Mouse (Mus musculus): ENCODE measurements at regions not wholly inside any gene's neighbourhood (a gene's known extent, or its start where the extent isn't known, plus 50 kb on each side); places are given as distances from the start of the nearest gene placed in this dataset.

DNA sequence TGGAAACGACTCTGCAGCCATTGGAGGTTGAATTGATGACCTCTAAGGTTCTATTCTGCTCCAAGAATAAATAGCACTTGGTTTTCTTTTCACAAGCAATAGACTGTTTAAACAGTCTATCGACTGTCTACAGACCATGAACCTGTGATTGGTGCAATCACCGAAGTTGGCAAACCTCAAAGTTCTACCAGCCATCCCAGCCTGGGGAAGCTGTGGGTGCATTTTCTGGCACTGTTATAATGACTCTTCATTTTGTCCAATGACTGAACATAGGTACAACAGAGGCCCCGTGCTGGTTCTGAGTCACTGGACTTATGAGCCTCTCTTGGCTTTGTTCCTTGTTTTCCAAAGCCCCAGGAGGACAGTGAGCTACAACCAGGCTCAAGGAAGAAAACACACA is 178.6 kb downstream of the Kdr start:
- Histone ChIP-seq H3K36me3 (ENCODE audit: insufficient read depth) (no peaks in the 10 kb centered on the region), H3K9me3 (ENCODE audit: low read depth, low read length) (no peaks in the 10 kb centered on the region), H3K4me1 (ENCODE audit: insufficient read depth) (no peaks in the 10 kb centered on the region), H3K4me2 (no peak overlapping the region), H3K9ac (no peak overlapping the region), H3K27ac (ENCODE audit: low read depth) (no peak overlapping the region), H3K4me3 (ENCODE audit: low read depth, low read length) (no peak overlapping the region), H3K27me3 (ENCODE audit: insufficient read depth, low read length) (no peaks in the 10 kb centered on the region)
- ATAC-seq (ENCODE audit: insufficient read depth), result no peak
- no peak for TF ChIP-seq CTCF (IDR thresholded peaks at IDR 0.05; ENCODE audit: low read depth)
- 75% methylated on average over 4 of the region's 4 CpGs for WGBS
- DNase-seq, result no peak

DNA sequence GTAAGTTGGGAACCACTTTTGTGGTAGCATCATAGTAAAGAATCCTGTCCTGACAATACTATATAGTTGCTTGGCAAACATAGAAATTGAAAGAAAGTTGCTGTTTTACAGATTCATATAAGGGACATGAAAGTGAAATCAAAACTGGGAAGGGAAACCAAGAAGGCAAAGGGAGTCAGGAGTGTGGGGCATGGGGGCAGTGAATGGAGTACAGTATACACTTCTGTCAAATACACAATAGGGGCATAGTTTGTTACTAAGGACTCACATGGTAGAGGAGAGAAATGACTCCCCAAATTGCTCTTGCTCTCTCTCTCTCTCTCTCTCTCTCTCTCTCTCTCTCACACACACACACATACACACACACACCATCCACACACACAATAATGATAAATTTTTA is 185.1 kb downstream of the Kdr start:
- Histone ChIP-seq H3K36me3 (ENCODE audit: insufficient read depth) (no peaks in the 10 kb centered on the region), H3K9me3 (ENCODE audit: low read depth, low read length) (no peaks in the 10 kb centered on the region), H3K9ac (no peak overlapping the region), H3K4me3 (ENCODE audit: low read depth, low read length) (no peak overlapping the region), H3K27me3 (ENCODE audit: insufficient read depth, low read length) (no peaks in the 10 kb centered on the region), H3K4me2 (no peak overlapping the region), H3K27ac (ENCODE audit: low read depth) (no peak overlapping the region), H3K4me1 (ENCODE audit: insufficient read depth) (no peaks in the 10 kb centered on the region)
- DNase-seq (no peak), ATAC-seq (ENCODE audit: insufficient read depth) (no peak)
- no peak for TF ChIP-seq CTCF (IDR thresholded peaks at IDR 0.05; ENCODE audit: low read depth)

DNA sequence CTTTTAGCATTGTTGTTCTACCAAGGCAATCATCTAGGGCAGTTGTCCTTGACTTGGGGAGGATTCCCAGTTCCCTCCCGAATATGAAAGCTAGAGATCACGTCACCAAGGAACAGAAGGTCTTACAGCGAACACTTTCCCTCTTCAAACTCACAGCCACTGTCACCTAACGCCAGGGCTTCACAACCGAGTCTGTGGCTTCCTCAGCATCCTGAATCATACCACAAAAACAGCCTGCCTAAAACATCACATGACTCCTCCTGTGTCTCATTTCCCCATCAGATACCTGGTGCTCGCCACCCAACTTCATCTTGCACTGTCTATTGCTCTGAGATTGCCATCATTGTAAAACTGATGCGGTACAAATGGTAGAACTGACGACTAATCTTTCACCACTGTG is 186.5 kb downstream of the Kdr start:
- DNase-seq, result no peak
- no peaks in the 10 kb centered on the region for H3K27me3 ChIP-seq (ENCODE audit: insufficient read depth, low read length)
- H3K4me2 ChIP-seq, result no peak overlapping the region
- no peak overlapping the region for H3K4me3 ChIP-seq (ENCODE audit: low read depth, low read length)
- H3K9me3 ChIP-seq (ENCODE audit: low read depth, low read length), result no peaks in the 10 kb centered on the region
- WGBS, result 85% methylated on average over 8 of the region's 8 CpGs
- no peak overlapping the region for H3K27ac ChIP-seq (ENCODE audit: low read depth)
- H3K36me3 ChIP-seq (ENCODE audit: insufficient read depth), result no peaks in the 10 kb centered on the region
- TF ChIP-seq CTCF (IDR thresholded peaks at IDR 0.05; ENCODE audit: low read depth), result no peak
- H3K4me1 ChIP-seq (ENCODE audit: insufficient read depth), result no peaks in the 10 kb centered on the region
- ATAC-seq (ENCODE audit: insufficient read depth), result no peak
- no peak overlapping the region for H3K9ac ChIP-seq

- no peaks in the 10 kb centered on the region for H3K36me3 ChIP-seq (ENCODE audit: insufficient read depth)
- no peaks in the 10 kb centered on the region for H3K4me1 ChIP-seq (ENCODE audit: insufficient read depth)
- no peak for DNase-seq
- H3K27ac ChIP-seq (ENCODE audit: low read depth), result no peak overlapping the region
- ATAC-seq (ENCODE audit: insufficient read depth), result no peak
- TF ChIP-seq CTCF (IDR thresholded peaks at IDR 0.05; ENCODE audit: low read depth), result no peak
- H3K9ac ChIP-seq, result no peak overlapping the region
- H3K4me3 ChIP-seq (ENCODE audit: low read depth, low read length), result no peak overlapping the region
- H3K27me3 ChIP-seq (ENCODE audit: insufficient read depth, low read length), result no peaks in the 10 kb centered on the region
- 64% methylated on average over 3 of the region's 3 CpGs for WGBS
- no peaks in the 10 kb centered on the region for H3K9me3 ChIP-seq (ENCODE audit: low read depth, low read length)
- no peak overlapping the region for H3K4me2 ChIP-seq
Measured at GRCm38 (mm10) chr5:75788087-75788486, 190.2 kb downstream of the Kdr start.

DNA sequence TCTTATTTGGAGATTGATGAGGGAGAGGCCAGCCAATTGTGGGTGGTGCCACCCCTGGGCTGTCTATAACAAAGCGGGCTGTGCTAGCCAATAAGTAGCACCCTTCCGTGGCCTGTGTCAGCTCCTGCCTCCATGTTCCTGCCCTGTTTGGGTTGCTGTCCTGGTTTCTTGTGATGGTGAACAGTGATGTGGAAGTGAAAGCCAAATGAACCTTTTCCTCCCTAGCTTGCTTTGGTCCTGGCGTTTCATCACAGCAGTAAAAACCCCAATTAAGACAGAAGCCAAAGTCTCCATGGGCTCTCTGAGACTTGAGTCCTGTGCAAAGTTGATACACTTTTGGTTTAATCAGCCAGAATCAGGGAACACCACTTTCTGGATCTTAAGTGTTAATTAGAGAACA is 192.1 kb downstream of the Kdr start:
- Histone ChIP-seq H3K36me3 (ENCODE audit: insufficient read depth) (no peaks in the 10 kb centered on the region), H3K4me3 (ENCODE audit: low read depth, low read length) (no peak overlapping the region), H3K9me3 (ENCODE audit: low read depth, low read length) (no peaks in the 10 kb centered on the region), H3K4me1 (ENCODE audit: insufficient read depth) (no peaks in the 10 kb centered on the region), H3K9ac (no peak overlapping the region), H3K27ac (ENCODE audit: low read depth) (no peak overlapping the region), H3K27me3 (ENCODE audit: insufficient read depth, low read length) (no peaks in the 10 kb centered on the region), H3K4me2 (no peak overlapping the region)
- DNase-seq, result no peak
- WGBS, result 82% methylated on average over 3 of the region's 3 CpGs
- no peak for ATAC-seq (ENCODE audit: insufficient read depth)
- TF ChIP-seq CTCF (IDR thresholded peaks at IDR 0.05; ENCODE audit: low read depth), result no peak

- Histone ChIP-seq H3K36me3 (ENCODE audit: insufficient read depth) (no peaks in the 10 kb centered on the region), H3K9me3 (ENCODE audit: low read depth, low read length) (no peaks in the 10 kb centered on the region), H3K27ac (ENCODE audit: low read depth) (no peak overlapping the region), H3K4me1 (ENCODE audit: insufficient read depth) (no peaks in the 10 kb centered on the region), H3K4me2 (no peak overlapping the region), H3K4me3 (ENCODE audit: low read depth, low read length) (no peak overlapping the region), H3K9ac (no peak overlapping the region), H3K27me3 (ENCODE audit: insufficient read depth, low read length) (no peaks in the 10 kb centered on the region)
- WGBS, result 55% methylated on average over 8 of the region's 8 CpGs
- TF ChIP-seq CTCF (IDR thresholded peaks at IDR 0.05; ENCODE audit: low read depth), result no peak
- DNase-seq (peak; percentile 73), ATAC-seq (ENCODE audit: insufficient read depth) (peak; percentile 69)
Measured at GRCm38 (mm10) chr5:75784998-75785593, 193.2 kb downstream of the Kdr start.

DNA sequence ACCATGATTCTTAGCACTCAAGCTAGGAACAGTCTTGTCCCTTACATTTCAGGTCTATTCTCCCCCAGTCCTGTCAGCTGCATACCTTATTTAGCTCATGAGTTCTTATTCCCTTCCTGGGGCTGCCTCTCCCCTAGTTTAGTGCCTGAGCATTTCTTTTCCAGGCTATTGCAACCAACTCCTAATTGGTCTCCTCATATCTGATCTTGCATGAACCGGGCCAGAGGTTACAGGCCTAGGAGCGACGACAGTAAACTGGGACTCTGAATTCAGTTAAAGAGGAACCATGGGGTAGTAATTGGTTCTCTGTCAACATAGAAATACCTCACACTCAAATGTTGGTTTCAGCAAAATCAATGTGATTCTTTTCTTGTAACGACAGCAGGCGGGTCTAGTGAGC is 195.9 kb downstream of the Kit start:
- Histone ChIP-seq H3K4me2 (no peak overlapping the region), H3K4me1 (ENCODE audit: insufficient read depth) (no peaks in the 10 kb centered on the region), H3K9ac (no peak overlapping the region), H3K27me3 (ENCODE audit: insufficient read depth, low read length) (no peaks in the 10 kb centered on the region), H3K9me3 (ENCODE audit: low read depth, low read length) (no peaks in the 10 kb centered on the region), H3K36me3 (ENCODE audit: insufficient read depth) (no peaks in the 10 kb centered on the region), H3K4me3 (ENCODE audit: low read depth, low read length) (no peak overlapping the region), H3K27ac (ENCODE audit: low read depth) (no peak overlapping the region)
- ATAC-seq (ENCODE audit: insufficient read depth), result no peak
- WGBS, result 82% methylated on average over 5 of the region's 5 CpGs
- DNase-seq, result no peak
- TF ChIP-seq CTCF (IDR thresholded peaks at IDR 0.05; ENCODE audit: low read depth), result no peak

GRCm38 (mm10) chr5:75767213-75767612 is 192.5 kb downstream of the Kit start:
- WGBS, result 59% methylated on average over 1 of the region's 1 CpGs
- no peaks in the 10 kb centered on the region for H3K4me1 ChIP-seq (ENCODE audit: insufficient read depth)
- H3K9ac ChIP-seq, result no peak overlapping the region
- no peak for ATAC-seq (ENCODE audit: insufficient read depth)
- H3K27me3 ChIP-seq (ENCODE audit: insufficient read depth, low read length), result no peaks in the 10 kb centered on the region
- H3K4me3 ChIP-seq (ENCODE audit: low read depth, low read length), result no peak overlapping the region
- TF ChIP-seq CTCF (IDR thresholded peaks at IDR 0.05; ENCODE audit: low read depth), result no peak
- H3K36me3 ChIP-seq (ENCODE audit: insufficient read depth), result no peaks in the 10 kb centered on the region
- no peak overlapping the region for H3K27ac ChIP-seq (ENCODE audit: low read depth)
- DNase-seq, result peak; percentile 48
- H3K9me3 ChIP-seq (ENCODE audit: low read depth, low read length), result no peaks in the 10 kb centered on the region
- no peak overlapping the region for H3K4me2 ChIP-seq
